Mouse (Mus musculus) liver, adult 2 months (tissue): ENCODE measurements around the gene Irgq. TPM values are rescaled to one million over a fixed set of nuclear protein-coding genes. Genes with fewer than 3 reads are reported as not detected.

Source experiments
- DNase-seq: peaks from one replicate; pipeline ENCODE4 v3.0.0-alpha.2; 2011; ENCODE audit warnings: low read depth, low spot score; ENCODE audit errors: extremely low read depth
- H3K27ac ChIP-seq: fragments of 200-500 bp; replicated peaks from 2 replicates; pipeline ENCODE4 v1.5.1; 2012; ENCODE audit warnings: low read depth, mild to moderate bottlenecking, control low read depth, inconsistent platforms, low read length; ENCODE audit not compliant: insufficient read depth
- H3K27me3 ChIP-seq: fragments of 200-500 bp; 2 replicates; pipeline ENCODE4 v1.6.1; 2012; ENCODE audit warnings: mild to moderate bottlenecking, moderate library complexity, low read length, inconsistent platforms; ENCODE audit not compliant: control insufficient read depth, insufficient read depth
- H3K36me3 ChIP-seq: fragments of 200-500 bp; 2 replicates; pipeline ENCODE4 v1.6.1; 2012; ENCODE audit warnings: low read length, inconsistent platforms; ENCODE audit not compliant: control insufficient read depth, insufficient read depth
- H3K4me1 ChIP-seq: fragments of 200-500 bp; 2 replicates; pipeline ENCODE4 v1.6.1; 2011; ENCODE audit warnings: low read length; ENCODE audit not compliant: control insufficient read depth, insufficient read depth
- H3K4me3 ChIP-seq: fragments of 200-500 bp; 2 replicates; pipeline ENCODE4 v1.5.1; 2011; ENCODE audit warnings: low read depth, mild to moderate bottlenecking, control low read depth, low read length, moderate library complexity; ENCODE audit not compliant: insufficient read depth
- H3K79me2 ChIP-seq: fragments of 200-500 bp; 2 replicates; pipeline ENCODE4 v1.6.1; 2012; ENCODE audit warnings: inconsistent platforms, mild to moderate bottlenecking, low read length, moderate library complexity; ENCODE audit not compliant: control insufficient read depth, insufficient read depth
- H3K9ac ChIP-seq: fragments of 200-500 bp; 2 replicates; pipeline ENCODE4 v1.6.1; 2012; ENCODE audit warnings: low read depth, mild to moderate bottlenecking, control low read depth, inconsistent platforms, low read length
- CTCF ChIP-seq: fragments of 200-500 bp; IDR thresholded peaks from 2 replicates; pipeline ENCODE4 v1.5.1; 2011; ENCODE audit warnings: low read depth, low read length, control low read depth
- POLR2A ChIP-seq: fragments of 200-500 bp; IDR thresholded peaks from 2 replicates; pipeline ENCODE4 v1.6.1; 2011; ENCODE audit warnings: low read length, control low read depth; ENCODE audit not compliant: insufficient read depth; ENCODE audit errors: extremely low read depth
- WGBS: fragments of 180-500 bp; shearing (Covaris S2); methylation state at CpG from one replicate; pipeline ENCODE4 v1.1.7; 2018; 5-methylcytosine and 5-hydroxymethylcytosine counted together
- polyA plus RNA-seq: library from polyadenylated mRNA; depleted of rRNA; stranded (reverse); fragments of >200 nt; gene quantifications from 2 replicates; pipeline ENCODE4 v1.2.3, GENCODE M21; 2012
- total RNA-seq: library from RNA; depleted of rRNA; stranded (reverse); fragments of >200 nt; gene quantifications from 2 replicates; pipeline ENCODE4 v1.2.3, GENCODE M21; 2014

Gene Irgq
- total and polyA plus RNA-seq, 2 experiments: 3.0 to 14.0 TPM

GRCm38 (mm10) chr7:24568512-24568911 lies 38.0 kb downstream of the Irgq start:
- TF ChIP-seq POLR2A: no peak
- TF ChIP-seq CTCF: no peak
- Histone ChIP-seq H3K4me3 (no peak overlapping the region), H3K27me3 (no peaks in the 10 kb centered on the region), H3K27ac (no peak overlapping the region), H3K9ac (no peak overlapping the region), H3K4me1 (peaks cover 1% of the 10 kb centered on the region; the same call in 1 of the 2 replicates), H3K79me2 (no peaks in the 10 kb centered on the region), H3K36me3 (no peaks in the 10 kb centered on the region; the same call in 1 of the 2 replicates)
- 93% methylated on average over 4 of the region's 4 CpGs for WGBS
- DNase-seq: no peak

GRCm38 (mm10) chr7:24571071-24571470 lies 40.6 kb downstream of the Irgq start:
- Histone ChIP-seq H3K79me2 (no peaks in the 10 kb centered on the region), H3K4me3 (no peak overlapping the region), H3K36me3 (no peaks in the 10 kb centered on the region; the same call in 1 of the 2 replicates), H3K27ac (no peak overlapping the region), H3K4me1 (peaks cover 13% of the 10 kb centered on the region), H3K27me3 (no peaks in the 10 kb centered on the region), H3K9ac (no peak overlapping the region)
- no peak for DNase-seq
- 86% methylated on average over 4 of the region's 4 CpGs for WGBS
- TF ChIP-seq CTCF: no peak

- no peaks in the 10 kb centered on the region for H3K27me3 ChIP-seq
- no peaks in the 10 kb centered on the region for H3K36me3 ChIP-seq
- no peak overlapping the region for H3K4me3 ChIP-seq
- no peaks in the 10 kb centered on the region for H3K79me2 ChIP-seq
- WGBS: 51% methylated on average over 5 of the region's 5 CpGs
- peaks cover 13% of the 10 kb centered on the region for H3K4me1 ChIP-seq
- H3K27ac ChIP-seq: no peak overlapping the region
- TF ChIP-seq POLR2A: no peak
- TF ChIP-seq CTCF: peak; percentile 16; the same call in 1 of the 2 replicates
- DNase-seq: peak; percentile 39
- no peak overlapping the region for H3K9ac ChIP-seq
Measured at GRCm38 (mm10) chr7:24572455-24572854, 42.0 kb downstream of the Irgq start.

- TF ChIP-seq POLR2A (no peak), CTCF (no peak)
- Histone ChIP-seq H3K4me3 (no peak overlapping the region), H3K79me2 (no peaks in the 10 kb centered on the region), H3K27ac (peak overlapping the region; percentile 53; the same call in 1 of the 2 replicates), H3K4me1 (peaks cover 13% of the 10 kb centered on the region), H3K27me3 (no peaks in the 10 kb centered on the region), H3K36me3 (no peaks in the 10 kb centered on the region), H3K9ac (no peak overlapping the region)
- peak; percentile 98 for DNase-seq
- 11% methylated on average over 12 of the region's 12 CpGs for WGBS
Measured at GRCm38 (mm10) chr7:24574224-24574796, 43.8 kb downstream of the Irgq start.

GRCm38 (mm10) chr7:24577811-24578210 lies 47.3 kb downstream of the Irgq start:
- Histone ChIP-seq H3K27me3 (no peaks in the 10 kb centered on the region), H3K4me3 (no peak overlapping the region), H3K9ac (no peak overlapping the region), H3K79me2 (no peaks in the 10 kb centered on the region), H3K4me1 (peaks cover 13% of the 10 kb centered on the region), H3K27ac (no peak overlapping the region), H3K36me3 (no peaks in the 10 kb centered on the region)
- no peak for DNase-seq
- 97% methylated on average over 10 of the region's 10 CpGs for WGBS
- TF ChIP-seq POLR2A (no peak), CTCF (no peak)

GRCm38 (mm10) chr7:24584876-24585275 lies 54.4 kb downstream of the Irgq start:
- H3K4me1 ChIP-seq: no peaks in the 10 kb centered on the region; the same call in 1 of the 2 replicates
- no peaks in the 10 kb centered on the region for H3K79me2 ChIP-seq
- TF ChIP-seq CTCF (no peak), POLR2A (no peak)
- DNase-seq: no peak
- no peak overlapping the region for H3K27ac ChIP-seq
- H3K4me3 ChIP-seq: no peak overlapping the region
- WGBS: 90% methylated on average over 6 of the region's 6 CpGs
- H3K36me3 ChIP-seq: no peaks in the 10 kb centered on the region
- H3K9ac ChIP-seq: no peak overlapping the region
- peaks cover 3% of the 10 kb centered on the region; the same call in 1 of the 2 replicates for H3K27me3 ChIP-seq
